In genomic region chr2:108033328-108034182, GRCm38 (mm10) we compare ENCODE assay signal across 22 mouse cellular contexts.
DNase-seq lines count a peak whose midpoint lies in the region; ATAC-seq lines count a peak whose summit lies in the region.
"Had no signal": no experiment of that assay in that cellular context is flagged by ENCODE, and none has a peak within 500 bp of the region (broad histone marks: within the 10 kb centered on the region; RNA-seq: fewer than 3 reads in every experiment).

No protein-coding gene starts in this region.

- no peaks in the 10 kb centered on the region for H3K4me1 ChIP-seq in forebrain, embryonic 11.5 days (replicated peaks; ENCODE audit: control insufficient read depth, insufficient read depth, low read length)
- H3K4me1 ChIP-seq in forebrain, embryonic 10.5 days: peaks cover 15% of the 10 kb centered on the region
- H3K4me1 ChIP-seq in neural tube, embryonic 11.5 days (ENCODE audit: control insufficient read depth, insufficient read depth, low read length): no peaks in the 10 kb centered on the region
- peaks cover 7% of the 10 kb centered on the region for H3K4me1 ChIP-seq in hindbrain, embryonic 14.5 days (replicated peaks; ENCODE audit: control insufficient read depth, insufficient read depth, low read length)
- peaks cover 8% of the 10 kb centered on the region; the same call in 1 of the 2 replicates for H3K4me1 ChIP-seq in midbrain, embryonic 16.5 days (ENCODE audit: control insufficient read depth, insufficient read depth, low read length)
- H3K4me1 ChIP-seq: heart, embryonic 15.5 days; limb, embryonic 13.5 days; megakaryocyte, embryonic 14.5 days; stomach, embryonic 15.5 days had no signal

- no peak overlapping the region for H3K9ac ChIP-seq in forebrain, embryonic 11.5 days (ENCODE audit: low read length)
- no peak overlapping the region for H3K9ac ChIP-seq in neural tube, embryonic 11.5 days (ENCODE audit: low read length)
- 0 out of 2 replicates have a peak overlapping the region, but pooled peaks have one; percentile 4 for H3K9ac ChIP-seq in hindbrain, embryonic 14.5 days
- no peak overlapping the region for H3K9ac ChIP-seq in midbrain, embryonic 16.5 days (ENCODE audit: low read depth, low read length)
- H3K9ac ChIP-seq: heart, embryonic 15.5 days; limb, embryonic 13.5 days; liver, embryonic 14.5 days; lung, embryonic 14.5 days; stomach, embryonic 15.5 days had no signal

- WGBS in forebrain, embryonic 11.5 days: 62% methylated on average over 8 of the region's 8 CpGs
- WGBS in forebrain, embryonic 10.5 days: 72% methylated on average over 8 of the region's 8 CpGs
- 60% methylated on average over 8 of the region's 8 CpGs for WGBS in neural tube, embryonic 11.5 days
- WGBS in hindbrain, embryonic 14.5 days: 36% methylated on average over 8 of the region's 8 CpGs
- 36% methylated on average over 8 of the region's 8 CpGs for WGBS in midbrain, embryonic 16.5 days

- no peaks in the 10 kb centered on the region for H3K27me3 ChIP-seq in forebrain, embryonic 11.5 days (ENCODE audit: control insufficient read depth, insufficient read depth, low read length)
- H3K27me3 ChIP-seq in forebrain, embryonic 10.5 days (ENCODE audit: poor library complexity, severe bottlenecking): no peaks in the 10 kb centered on the region
- no peaks in the 10 kb centered on the region for H3K27me3 ChIP-seq in neural tube, embryonic 11.5 days (ENCODE audit: control insufficient read depth, insufficient read depth, low read length)
- no peaks in the 10 kb centered on the region for H3K27me3 ChIP-seq in hindbrain, embryonic 14.5 days (ENCODE audit: control insufficient read depth, insufficient read depth, low read length)
- H3K27me3 ChIP-seq in midbrain, embryonic 16.5 days (ENCODE audit: control insufficient read depth, insufficient read depth, low read depth, low read length): no peaks in the 10 kb centered on the region
- H3K27me3 ChIP-seq: heart, embryonic 15.5 days; limb, embryonic 13.5 days; megakaryocyte, embryonic 14.5 days; stomach, embryonic 15.5 days had no signal

- no peak overlapping the region for H3K4me3 ChIP-seq in forebrain, embryonic 11.5 days (ENCODE audit: low read depth, low read length)
- no peak overlapping the region for H3K4me3 ChIP-seq in forebrain, embryonic 10.5 days
- no peak overlapping the region for H3K4me3 ChIP-seq in neural tube, embryonic 11.5 days (ENCODE audit: low read depth, low read length)
- no peak overlapping the region for H3K4me3 ChIP-seq in hindbrain, embryonic 14.5 days (replicated peaks; ENCODE audit: low read length)
- H3K4me3 ChIP-seq in midbrain, embryonic 16.5 days (ENCODE audit: low read depth, low read length): no peak overlapping the region
- H3K4me3 ChIP-seq: gastrocnemius, adult 2 months; heart, embryonic 15.5 days; limb, embryonic 13.5 days; megakaryocyte, embryonic 14.5 days; stomach, embryonic 15.5 days had no signal

- H3K27ac ChIP-seq in forebrain, embryonic 11.5 days (ENCODE audit: low read depth, low read length): no peak overlapping the region
- H3K27ac ChIP-seq in forebrain, embryonic 10.5 days: no peak overlapping the region
- H3K27ac ChIP-seq in neural tube, embryonic 11.5 days (ENCODE audit: low read depth, low read length): no peak overlapping the region
- no peak overlapping the region for H3K27ac ChIP-seq in hindbrain, embryonic 14.5 days
- H3K27ac ChIP-seq in midbrain, embryonic 16.5 days (ENCODE audit: low read length): peak overlapping the region; percentile 13; the same call in 1 of the 2 replicates
- H3K27ac ChIP-seq: gastrocnemius, adult 2 months; heart, embryonic 15.5 days; kidney, postnatal 0 days; limb, embryonic 13.5 days; liver, embryonic 14.5 days; stomach, embryonic 15.5 days had no signal

- H3K9me3 ChIP-seq in forebrain, embryonic 11.5 days (ENCODE audit: control insufficient read depth, low read length): no peaks in the 10 kb centered on the region
- no peaks in the 10 kb centered on the region for H3K9me3 ChIP-seq in forebrain, embryonic 10.5 days
- no peaks in the 10 kb centered on the region for H3K9me3 ChIP-seq in neural tube, embryonic 11.5 days (ENCODE audit: control insufficient read depth, low read length)
- H3K9me3 ChIP-seq in hindbrain, embryonic 14.5 days (ENCODE audit: control insufficient read depth, low read length): no peaks in the 10 kb centered on the region
- no peaks in the 10 kb centered on the region for H3K9me3 ChIP-seq in midbrain, embryonic 16.5 days (replicated peaks; ENCODE audit: control insufficient read depth, low read length, poor library complexity, severe bottlenecking)
- H3K9me3 ChIP-seq: heart, embryonic 15.5 days; limb, embryonic 13.5 days; megakaryocyte, embryonic 14.5 days; stomach, embryonic 15.5 days had no signal

- H3K36me3 ChIP-seq in forebrain, embryonic 11.5 days (ENCODE audit: control insufficient read depth, insufficient read depth, low read length): no peaks in the 10 kb centered on the region
- H3K36me3 ChIP-seq in forebrain, embryonic 10.5 days (replicated peaks): no peaks in the 10 kb centered on the region
- H3K36me3 ChIP-seq in neural tube, embryonic 11.5 days (ENCODE audit: control insufficient read depth, insufficient read depth, low read length): no peaks in the 10 kb centered on the region
- no peaks in the 10 kb centered on the region for H3K36me3 ChIP-seq in hindbrain, embryonic 14.5 days (replicated peaks; ENCODE audit: control insufficient read depth, insufficient read depth)
- no peaks in the 10 kb centered on the region for H3K36me3 ChIP-seq in midbrain, embryonic 16.5 days (ENCODE audit: control insufficient read depth, insufficient read depth, low read length)
- H3K36me3 ChIP-seq: heart, embryonic 15.5 days; limb, embryonic 13.5 days; stomach, embryonic 15.5 days had no signal

- no peak overlapping the region for H3K4me2 ChIP-seq in forebrain, embryonic 11.5 days (ENCODE audit: low read depth, low read length, severe bottlenecking)
- H3K4me2 ChIP-seq in neural tube, embryonic 11.5 days (ENCODE audit: low read depth): no peak overlapping the region
- no peak overlapping the region for H3K4me2 ChIP-seq in hindbrain, embryonic 14.5 days (replicated peaks)
- H3K4me2 ChIP-seq in midbrain, embryonic 16.5 days (ENCODE audit: low read length): no peak overlapping the region
- H3K4me2 ChIP-seq: heart, embryonic 15.5 days; limb, embryonic 13.5 days; lung, embryonic 14.5 days; stomach, embryonic 15.5 days had no signal

- peak; percentile 71 for ATAC-seq in forebrain, embryonic 11.5 days (replicated peaks; ENCODE audit: low FRiP score)
- ATAC-seq in neural tube, embryonic 11.5 days (ENCODE audit: insufficient read depth, low FRiP score, low TSS enrichment): peak; percentile 54; the same call in 1 of the 2 replicates
- ATAC-seq in hindbrain, embryonic 14.5 days (ENCODE audit: low FRiP score): peak; percentile 57; the same call in 1 of the 2 replicates
- peak; percentile 81 for ATAC-seq in midbrain, embryonic 16.5 days
- ATAC-seq: inflammation-experienced regulatory T-cells, adult 6 months had no signal

- no peak for DNase-seq in forebrain, embryonic 11.5 days (ENCODE audit: low spot score)
- no peak for DNase-seq in forebrain, embryonic 10.5 days (ENCODE audit: extremely low spot score, low spot score)
- no peak for DNase-seq in neural tube, embryonic 11.5 days (ENCODE audit: low spot score)
- no peak for DNase-seq in neural tube, embryonic 10.5 days (ENCODE audit: extremely low spot score, low spot score)
- DNase-seq in hindbrain, embryonic 14.5 days (ENCODE audit: low spot score): no peak
- no peak for DNase-seq in kidney, postnatal 10 days
- no peak for DNase-seq in adrenal gland, adult 2 months
- DNase-seq: gastrocnemius, adult 2 months; heart, postnatal 36 days; kidney, adult 18-20 months; layer of hippocampus, postnatal 36 days; lung, embryonic 14.5 days; thymus, adult 18-20 months; thymus, postnatal 36 days had no signal
